Mouse (Mus musculus) v-Abl transformed pro-B cells (cell line): ENCODE results near the gene Ncoa1.

Experiments used
- in situ Hi-C, 2 experiments: fragments of 400-800 bp; cut with MboI; formaldehyde crosslinking; loops; one replicate each; pipeline ENCODE4 v1.15.1; 2025; ENCODE audit not compliant: unreplicated experiment in 2 of 2

The Ncoa1 gene

DNA sequence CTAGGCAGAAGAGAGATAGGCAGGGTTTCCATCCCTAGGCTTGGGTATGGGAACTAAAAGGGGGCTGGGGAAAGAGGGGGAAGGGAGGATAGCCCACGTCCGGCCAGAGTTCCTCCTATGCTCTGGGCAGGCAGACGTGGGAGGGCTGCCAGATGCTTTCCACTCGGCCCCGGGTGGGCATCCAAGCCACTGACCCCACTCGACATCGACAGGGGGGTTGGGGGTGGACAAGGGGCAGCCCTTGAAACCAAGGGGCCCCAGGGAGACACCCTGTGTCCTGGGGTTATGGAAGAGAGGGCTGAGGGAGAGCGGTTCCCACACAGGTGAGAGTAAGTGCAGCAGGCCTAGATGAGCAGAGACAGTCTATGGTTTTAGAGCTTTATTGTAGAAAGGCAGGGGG lies 236.7 kb downstream of the Ncoa1 start:
- in situ Hi-C loops = loop anchor here (25.0 kb wide), 3 partner anchors 222 to 1003 kb away; partner anchors contain the start of gene Asxl2 (in 1 of the 2)

GRCm38 (mm10) chr12:4237481-4237880 lies 239.5 kb downstream of the Ncoa1 start:
- in situ Hi-C loops = loop anchor here (25.0 kb wide), 3 partner anchors 225 to 1000 kb away; partner anchors contain the start of gene Asxl2 (in 1 of the 2)

GRCm38 (mm10) chr12:4233572-4234508 lies 243.1 kb downstream of the Ncoa1 start, which contains the start of the genes Ptrhd1 and Cenpo:
Gene Ptrhd1, plus strand, starts transcription at chr12:4234027.
Gene Cenpo, minus strand, starts transcription at chr12:4234294.
- in situ Hi-C loops = loop anchor here (5.0 to 25.0 kb wide), 4 partner anchors 228 to 997 kb away; partner anchors contain the start of gene Asxl2 (in 1 of the 2)

DNA sequence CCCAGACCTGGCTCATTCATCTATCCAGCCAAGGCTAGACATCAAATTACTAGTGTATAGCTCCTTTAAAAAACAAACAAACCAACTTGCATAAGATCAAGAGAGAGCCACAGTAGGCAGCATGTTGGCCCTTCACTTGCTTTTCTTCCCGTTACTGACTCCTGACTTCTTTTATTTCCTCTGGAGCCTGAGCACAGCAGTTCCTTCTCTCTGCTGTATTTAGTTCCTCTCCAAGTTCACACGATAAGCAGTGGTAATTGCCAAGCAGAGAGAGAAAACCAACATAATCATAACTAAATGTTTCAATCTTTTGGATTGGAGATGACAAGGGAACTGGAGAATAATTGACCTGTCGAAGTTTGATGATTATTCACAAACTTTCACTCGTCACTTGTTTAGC lies 244.2 kb downstream of the Ncoa1 start:
- in situ Hi-C loops = loop anchor here (5.0 to 25.0 kb wide), 4 partner anchors 230 to 995 kb away; partner anchors contain the start of gene Asxl2 (in 1 of the 2)

DNA sequence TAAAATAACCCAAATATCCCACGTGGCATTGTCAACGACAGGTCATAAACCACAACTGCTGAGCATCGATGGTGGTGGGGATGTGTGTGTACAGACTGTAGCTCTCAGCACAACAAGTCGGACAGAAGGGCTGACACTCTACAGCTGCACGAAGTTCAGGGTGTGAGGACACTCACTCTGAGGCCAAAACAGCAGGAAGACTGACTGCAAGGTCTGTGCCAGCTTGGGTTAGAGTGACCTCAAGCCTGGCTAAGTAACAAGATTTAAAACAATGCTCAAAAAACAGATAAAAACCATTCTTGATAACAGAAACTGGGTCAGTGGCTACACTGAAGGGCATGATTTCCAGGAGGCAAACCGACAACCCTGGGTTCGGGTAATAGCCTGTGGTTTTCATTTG lies 246.8 kb downstream of the Ncoa1 start:
- in situ Hi-C loops = loop anchor here (5.0 to 25.0 kb wide), 4 partner anchors 232 to 993 kb away; partner anchors contain the start of gene Asxl2 (in 1 of the 2)

DNA sequence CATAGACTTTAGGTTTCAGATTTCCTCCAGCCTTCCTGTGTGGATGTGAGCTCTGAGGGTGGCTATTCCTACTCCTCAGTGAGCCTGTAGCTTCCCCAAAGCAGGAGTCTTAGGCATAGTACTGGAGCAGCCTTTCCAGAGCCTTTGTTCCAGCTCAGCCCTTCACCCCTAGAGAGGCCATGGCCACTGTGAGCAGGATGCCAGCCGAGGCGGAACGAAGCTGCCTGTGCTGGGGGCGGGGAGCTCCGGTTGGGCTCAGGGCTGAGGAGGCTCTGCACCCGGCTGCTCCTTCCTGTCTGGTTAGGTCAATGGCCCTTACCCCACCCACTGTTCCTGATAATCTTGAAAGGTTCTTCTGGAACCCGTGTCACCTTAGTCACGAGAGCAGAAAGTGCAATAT lies 264.1 kb downstream of the Ncoa1 start:
- in situ Hi-C loops = loop anchor here in 1 of 2 experiments (10.0 kb wide), 1 partner anchor 108 kb away; no protein-coding TSS in a partner anchor

DNA sequence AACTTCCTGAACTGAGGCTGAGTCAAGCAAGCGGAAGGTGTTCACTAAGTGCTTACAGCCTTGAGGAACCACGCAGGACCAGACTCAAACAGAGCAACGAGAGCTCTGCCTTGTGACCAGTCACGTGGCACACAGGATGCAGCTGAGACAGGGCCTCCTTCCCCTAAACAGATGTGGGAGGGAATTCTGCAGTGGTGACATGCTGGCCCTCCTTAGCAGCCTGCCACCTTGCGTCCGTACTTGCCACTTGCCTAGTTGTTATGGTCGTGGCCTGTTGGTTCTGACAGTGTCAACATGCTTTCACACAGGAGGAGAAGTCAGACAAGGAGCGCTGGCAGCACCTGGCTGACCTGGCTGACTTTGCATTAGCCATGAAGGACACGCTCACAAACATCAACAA lies 265.8 kb downstream of the Ncoa1 start:
- in situ Hi-C loops = loop anchor here in 1 of 2 experiments (10.0 kb wide), 1 partner anchor 106 kb away; no protein-coding TSS in a partner anchor

DNA sequence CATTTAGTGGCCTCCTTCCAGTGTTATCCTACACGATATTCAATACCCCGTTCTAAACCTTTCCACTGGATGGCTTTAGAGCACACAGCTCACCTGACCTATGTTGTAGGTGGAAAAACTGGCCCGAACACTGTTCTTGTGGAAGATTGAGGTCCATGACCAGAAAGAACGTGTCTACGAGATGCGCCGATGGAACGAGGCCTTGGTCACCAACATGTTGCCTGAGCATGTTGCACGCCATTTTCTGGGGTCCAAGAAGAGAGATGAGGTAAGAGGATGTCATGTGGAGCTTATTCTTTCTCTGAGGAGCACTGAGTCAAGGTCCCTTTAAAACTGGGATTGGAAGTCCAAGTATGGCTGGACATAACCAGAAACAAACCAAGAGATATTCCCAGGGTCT lies 267.8 kb downstream of the Ncoa1 start:
- in situ Hi-C loops = no loop called here

DNA sequence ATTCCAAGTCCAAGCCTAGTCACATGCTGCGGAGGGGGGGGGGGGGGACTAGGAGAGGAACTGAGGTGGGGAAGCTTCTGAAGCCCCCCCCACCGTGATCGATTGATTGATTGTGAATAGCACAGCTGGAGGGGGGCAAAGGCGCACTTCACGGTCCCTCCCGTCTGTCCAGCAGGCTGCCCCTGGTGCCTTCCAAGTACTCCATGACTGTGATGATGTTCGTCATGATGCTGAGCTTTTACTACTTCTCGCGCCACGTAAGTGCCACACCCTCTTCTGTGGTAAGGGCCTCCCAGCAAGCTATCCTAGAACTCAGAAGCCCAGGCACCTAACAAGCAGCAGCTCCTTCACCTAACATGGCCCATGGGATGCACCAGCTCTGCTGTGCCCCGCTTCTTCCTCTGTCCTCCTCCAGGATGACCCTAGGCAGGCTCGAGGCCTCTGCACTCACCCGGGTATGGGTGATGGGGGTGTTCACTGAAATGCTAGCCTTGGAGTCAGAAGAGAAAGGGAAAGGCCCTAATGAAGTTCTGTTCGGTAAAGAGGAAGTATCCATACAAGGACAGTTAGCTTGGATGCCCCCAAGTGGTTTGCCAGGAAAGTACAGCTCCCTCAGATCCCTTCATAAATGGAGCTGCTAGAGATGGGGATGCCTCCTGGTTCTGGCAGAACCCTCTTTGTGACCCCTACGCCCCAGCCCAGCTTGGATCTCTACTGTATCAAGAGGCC lies 268.4 kb downstream of the Ncoa1 start:
- in situ Hi-C loops = no loop called here

- in situ Hi-C loops = no loop called here
Observed at GRCm38 (mm10) chr12:4206106-4206505, 270.9 kb downstream of the Ncoa1 start.

- in situ Hi-C loops = no loop called here
Observed at GRCm38 (mm10) chr12:4202206-4202605, 274.8 kb downstream of the Ncoa1 start.

DNA sequence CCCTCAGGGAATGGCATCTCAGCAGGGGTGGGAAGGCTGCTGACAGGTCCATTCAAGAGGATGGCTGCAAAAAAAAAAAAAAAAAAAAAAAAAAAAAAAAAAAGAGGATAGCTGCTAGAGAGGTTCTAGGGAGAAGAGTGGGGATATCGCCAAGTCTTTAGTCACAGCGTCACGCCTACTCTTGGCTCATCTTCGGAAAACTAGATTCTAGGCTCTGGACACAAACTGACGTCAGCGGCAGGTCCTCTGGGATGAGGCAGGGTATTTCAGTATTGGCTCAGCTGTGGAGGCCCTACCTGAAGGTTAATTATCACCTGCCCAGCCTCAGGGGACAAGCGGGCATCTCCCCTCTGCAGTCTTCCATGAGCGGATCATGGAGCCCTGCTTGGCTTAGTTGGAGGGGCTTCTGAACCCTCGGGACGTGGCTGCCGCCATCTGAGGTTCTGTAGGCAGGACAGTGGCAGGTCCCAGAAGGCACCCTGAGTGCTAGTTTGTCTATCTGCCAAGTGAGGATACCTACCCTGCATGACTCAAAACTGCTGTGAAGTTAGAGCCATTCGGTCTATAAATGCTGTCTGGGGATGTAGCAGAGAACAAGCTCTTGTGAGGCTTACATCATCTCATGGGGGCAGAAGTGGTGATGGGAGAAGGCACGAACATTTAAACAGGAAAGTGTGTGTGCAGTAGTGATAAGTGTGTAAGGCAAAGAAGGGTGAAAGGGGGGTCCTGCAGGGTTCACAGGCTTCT lies 275.4 kb downstream of the Ncoa1 start:
- in situ Hi-C loops = no loop called here

DNA sequence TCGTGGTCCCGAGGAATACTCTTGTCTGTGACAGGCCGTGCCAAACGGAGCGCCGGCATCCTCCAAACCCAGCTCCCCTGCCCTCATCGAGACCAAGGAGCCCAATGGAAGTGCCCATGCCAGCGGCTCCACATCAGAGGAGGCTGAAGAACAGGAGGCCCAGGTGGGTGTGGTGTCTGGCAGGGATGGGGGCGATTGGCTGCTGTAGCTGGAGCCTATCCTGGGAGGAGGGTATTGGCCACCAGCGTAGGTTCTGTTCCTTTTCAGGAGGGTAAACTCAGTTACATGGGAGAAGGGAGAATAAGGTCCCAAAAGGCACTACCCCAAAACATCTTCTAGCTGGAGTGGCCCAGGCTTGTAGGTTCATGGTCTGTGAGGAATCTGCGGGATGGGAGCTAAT lies 277.7 kb downstream of the Ncoa1 start:
- in situ Hi-C loops = no loop called here

- in situ Hi-C loops = no loop called here
Observed at GRCm38 (mm10) chr12:4198702-4199101, 278.3 kb downstream of the Ncoa1 start.
